Mouse (Mus musculus): ENCODE data around the gene Zdhhc13. TPM values are rescaled to one million over a fixed set of nuclear protein-coding genes. Genes with fewer than 3 reads are reported as not detected.
A peak's percentile ranks its signal among the peaks of the same experiment; 100 is the strongest.

The Zdhhc13 gene
- total RNA-seq, 2 experiments from 2014 or later: 35.8 to 50.2 TPM

DNA sequence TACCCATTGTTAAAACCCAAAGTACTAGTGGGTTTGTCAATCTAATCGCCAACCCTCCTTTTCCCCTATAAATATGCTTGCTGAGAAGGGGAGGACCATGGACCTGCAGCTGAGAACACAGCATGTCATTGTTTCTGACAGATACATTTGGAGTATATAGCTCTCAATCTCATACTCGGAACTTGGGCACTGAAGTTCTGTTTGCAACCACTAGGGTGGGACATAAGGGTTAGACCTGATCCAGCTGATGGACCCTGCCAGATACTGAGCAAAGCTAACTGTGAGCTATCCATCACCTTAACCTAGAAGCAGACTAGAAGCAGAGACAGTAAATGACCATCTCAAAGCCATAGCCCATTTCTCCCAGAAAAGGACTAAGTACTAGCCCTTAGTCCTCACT lies 49.6 kb downstream of the Zdhhc13 start:
- ATAC-seq (replicated peaks; ENCODE audit: poor library complexity, severe bottlenecking): peak; percentile 57

DNA sequence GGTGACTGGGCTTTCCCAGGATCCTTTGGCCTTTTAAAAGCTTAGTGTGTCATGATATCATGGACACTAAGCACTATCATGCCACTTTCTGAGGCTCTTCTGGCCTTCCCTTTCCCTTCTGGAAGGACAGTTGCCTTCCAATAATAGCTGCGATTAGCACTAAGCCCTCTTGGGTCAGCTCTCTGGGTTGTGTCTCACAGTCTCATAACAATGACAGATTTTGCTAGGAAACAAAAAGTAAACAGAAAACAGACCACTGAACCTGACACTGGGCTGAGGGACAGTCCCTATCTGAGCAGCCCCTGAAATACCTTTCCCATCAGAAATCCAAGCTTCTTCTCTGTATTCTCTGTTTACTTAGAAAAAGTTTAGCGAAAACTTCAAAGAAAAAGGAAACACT lies 51.7 kb downstream of the Zdhhc13 start:
- ATAC-seq (replicated peaks; ENCODE audit: poor library complexity, severe bottlenecking): no peak

DNA sequence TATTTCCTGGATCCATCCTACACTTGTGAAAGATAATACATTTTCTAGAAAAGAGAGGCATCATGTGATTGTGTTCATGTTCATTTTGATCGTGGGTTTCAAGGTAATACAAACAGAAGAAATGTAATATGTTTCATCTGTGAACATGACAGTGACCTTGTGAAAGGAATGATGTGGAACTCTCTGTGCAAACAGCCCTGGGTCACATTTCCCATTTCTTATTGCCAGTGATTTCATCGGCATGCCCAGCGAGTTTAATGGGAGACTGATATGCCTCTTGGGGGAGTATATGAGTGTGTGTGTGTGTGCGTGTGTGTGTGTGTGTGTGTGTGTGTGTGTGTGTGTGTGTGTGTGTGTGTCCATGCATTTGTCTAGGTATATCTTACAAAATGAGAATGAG lies 52.7 kb downstream of the Zdhhc13 start:
- ATAC-seq (replicated peaks; ENCODE audit: poor library complexity, severe bottlenecking): no peak

DNA sequence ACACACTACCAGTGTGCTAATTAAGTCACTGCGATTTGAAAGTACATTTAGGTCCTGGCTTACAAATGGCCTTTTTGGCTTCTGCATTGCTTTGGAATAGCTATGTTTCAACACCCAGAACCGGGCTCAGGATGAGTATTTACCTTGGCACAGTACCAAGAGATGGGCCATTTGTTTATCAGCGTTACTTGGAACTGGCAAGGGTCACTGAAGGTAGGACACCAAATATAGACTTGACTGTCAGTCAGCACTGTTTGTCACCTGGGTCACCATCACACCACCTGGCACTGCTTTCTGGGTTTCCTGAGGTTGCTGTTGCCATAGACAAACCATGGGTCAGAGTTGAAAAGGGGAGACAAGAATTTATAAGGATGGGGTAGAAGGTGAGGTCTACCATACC lies 53.5 kb downstream of the Zdhhc13 start:
- no peak for ATAC-seq (replicated peaks; ENCODE audit: poor library complexity, severe bottlenecking)

DNA sequence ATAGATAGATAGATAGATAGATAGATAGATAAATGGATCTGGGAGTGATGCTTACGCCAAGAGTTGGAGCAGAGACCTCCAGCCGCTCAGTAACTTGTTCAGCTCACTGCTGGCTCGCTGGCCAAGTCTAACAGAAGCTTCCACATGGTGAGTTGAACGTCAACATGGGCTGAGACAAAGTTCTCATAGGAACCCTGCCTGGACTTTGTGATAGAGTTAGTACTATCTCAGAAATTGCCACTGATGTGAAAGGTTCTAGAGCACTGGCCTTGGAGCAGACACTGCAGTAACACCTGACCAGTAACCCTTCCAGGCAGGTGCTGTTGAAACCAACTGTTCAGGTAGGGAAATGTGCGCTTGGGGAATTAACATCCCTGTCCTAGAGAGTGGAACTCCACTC lies 54.7 kb downstream of the Zdhhc13 start:
- ATAC-seq (replicated peaks; ENCODE audit: poor library complexity, severe bottlenecking): no peak

DNA sequence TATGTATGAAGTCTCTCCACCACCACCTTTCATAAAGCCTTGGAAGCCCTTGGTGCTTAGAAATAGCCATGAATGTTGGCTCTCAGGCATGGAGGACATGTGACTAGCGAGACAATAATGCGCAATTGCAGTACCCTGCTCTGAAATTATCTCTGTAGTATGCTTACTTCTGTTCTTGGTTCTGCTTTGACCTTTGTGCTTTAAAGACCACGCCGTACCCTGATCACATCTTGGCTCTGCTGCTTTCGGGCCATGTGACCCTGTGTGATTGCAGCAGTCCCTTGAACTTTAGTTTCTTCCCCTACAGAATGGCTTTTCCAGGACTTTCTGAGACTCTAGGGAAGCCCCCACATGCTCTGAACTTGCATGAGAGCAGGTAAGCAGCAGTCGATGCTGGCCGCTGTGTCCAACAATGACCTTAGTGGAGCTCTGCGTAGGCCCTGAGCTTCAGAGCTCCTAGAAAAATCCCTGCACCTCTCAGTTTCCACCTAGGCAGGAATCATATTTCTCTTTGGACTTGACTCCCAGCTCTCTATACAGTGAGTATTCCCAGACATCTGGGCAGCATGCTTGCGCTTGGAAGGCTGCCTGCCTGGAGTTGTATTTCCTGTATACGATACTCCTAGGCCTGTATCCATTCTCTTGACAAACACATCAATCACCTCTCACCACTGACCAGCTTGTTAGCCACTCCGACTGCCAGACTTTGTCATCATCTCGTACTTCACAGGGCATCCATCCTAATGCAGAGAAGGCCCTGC lies 56.6 kb downstream of the Zdhhc13 start:
- no peak for ATAC-seq (replicated peaks; ENCODE audit: poor library complexity, severe bottlenecking)

DNA sequence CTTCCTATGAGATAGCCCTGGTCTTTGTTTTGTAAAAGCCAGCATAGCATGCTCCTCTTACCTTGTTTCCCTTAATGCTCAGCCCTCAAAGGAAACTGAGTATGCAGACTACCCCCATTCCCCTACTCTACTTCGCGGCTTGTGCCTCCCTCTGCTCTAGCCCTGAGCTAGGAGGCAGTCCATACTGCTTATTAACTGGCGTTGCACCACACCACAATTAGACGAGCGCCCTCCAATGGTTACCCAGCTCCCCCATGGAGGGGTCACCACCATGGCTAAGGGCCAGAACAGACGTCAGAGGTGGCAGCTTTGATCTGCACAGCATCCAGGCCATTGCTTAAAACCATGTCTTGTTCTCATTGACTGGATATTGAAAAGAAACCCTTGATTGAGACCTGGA lies 58.0 kb downstream of the Zdhhc13 start:
- no peak for ATAC-seq (replicated peaks; ENCODE audit: poor library complexity, severe bottlenecking)

DNA sequence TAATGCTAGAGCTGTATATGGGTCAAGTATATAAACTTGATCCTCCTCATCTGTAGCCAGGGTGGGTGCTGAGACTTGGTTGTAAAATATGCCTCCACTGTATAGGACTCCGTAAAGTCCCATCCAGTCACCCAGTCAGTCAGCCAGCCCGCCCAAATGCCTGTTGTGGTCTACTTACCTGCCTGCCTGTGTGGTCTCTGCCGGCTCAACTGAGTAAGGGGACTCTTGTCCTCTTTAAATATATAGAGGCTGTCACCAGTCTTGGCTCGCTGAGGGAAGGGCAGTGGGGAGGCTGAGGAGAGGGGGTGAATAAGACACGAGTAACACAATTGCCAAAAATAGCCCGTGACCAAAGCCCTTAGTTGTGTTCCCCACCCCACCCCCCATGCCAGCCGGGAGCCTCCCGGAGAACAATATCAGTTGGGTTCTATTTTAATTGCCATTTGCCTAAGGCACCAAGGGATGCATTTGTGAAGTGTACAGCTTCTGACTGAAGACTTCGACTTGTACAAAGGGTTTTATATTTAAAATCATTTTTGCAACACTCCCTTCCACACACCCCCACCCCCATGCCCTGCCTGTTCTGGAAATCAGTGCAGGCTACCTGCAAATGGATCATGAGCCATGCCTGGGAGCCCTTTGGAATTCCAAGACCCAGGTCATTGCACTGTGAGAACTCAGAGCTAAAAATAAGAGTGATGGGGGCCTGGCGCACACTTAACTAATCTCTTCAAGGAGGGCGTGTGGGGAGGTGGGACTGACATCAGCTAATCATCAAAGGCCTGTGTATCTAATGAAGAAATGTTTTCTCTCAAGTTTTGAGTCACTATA lies 59.2 kb downstream of the Zdhhc13 start, which contains the start of gene Csrp3:
Gene Csrp3 (minus strand): TSS at position 214 of the 831 bp plus-strand sequence.
- ATAC-seq (replicated peaks; ENCODE audit: poor library complexity, severe bottlenecking): no peak

DNA sequence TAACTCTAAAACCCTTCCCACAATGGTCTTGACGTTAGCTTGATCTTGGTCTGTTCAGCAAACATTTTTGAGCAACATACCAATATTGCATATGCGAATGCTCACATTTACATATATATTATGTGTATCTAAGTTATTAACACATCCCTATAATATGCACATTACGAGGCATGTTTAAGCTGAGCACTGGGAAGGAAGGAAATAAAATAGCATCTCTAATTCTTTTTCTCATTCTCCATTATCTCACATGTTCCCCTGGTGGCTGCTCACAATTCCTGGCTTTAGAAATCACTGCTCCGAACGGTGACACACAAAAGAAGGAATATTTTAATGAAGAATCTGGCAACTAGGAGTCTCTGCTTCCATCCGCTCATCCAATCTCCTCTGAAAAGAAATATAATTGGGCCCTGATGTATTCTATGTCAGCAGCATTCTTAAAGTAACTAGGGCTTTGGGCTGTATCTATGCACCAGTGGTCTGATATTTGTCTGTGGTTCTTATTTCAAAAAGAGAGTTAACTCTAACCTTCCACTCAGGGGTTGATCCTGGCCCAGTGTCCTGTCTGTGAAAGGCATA lies 62.8 kb downstream of the Zdhhc13 start:
- ATAC-seq (replicated peaks; ENCODE audit: poor library complexity, severe bottlenecking): no peak

DNA sequence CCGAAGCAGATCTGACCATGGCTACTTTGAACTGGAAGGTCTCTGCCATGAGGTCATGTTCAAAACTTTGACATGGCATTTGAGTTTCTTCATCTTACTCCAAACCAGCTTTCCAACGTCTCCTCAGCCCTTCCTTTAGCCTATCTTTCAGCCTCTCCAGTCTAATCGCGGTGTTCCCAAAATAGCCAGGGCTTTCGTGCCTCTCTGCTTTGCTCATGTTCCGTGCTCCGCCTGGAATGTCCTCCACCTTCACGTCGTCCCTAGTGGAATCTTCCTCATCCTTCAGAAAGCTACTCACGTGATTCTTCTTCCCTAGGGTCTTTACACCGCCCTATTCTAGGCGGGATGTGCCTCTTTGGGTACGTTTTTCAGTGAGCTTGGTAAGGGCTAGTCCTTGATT lies 64.7 kb downstream of the Zdhhc13 start:
- no peak for ATAC-seq (replicated peaks; ENCODE audit: poor library complexity, severe bottlenecking)

DNA sequence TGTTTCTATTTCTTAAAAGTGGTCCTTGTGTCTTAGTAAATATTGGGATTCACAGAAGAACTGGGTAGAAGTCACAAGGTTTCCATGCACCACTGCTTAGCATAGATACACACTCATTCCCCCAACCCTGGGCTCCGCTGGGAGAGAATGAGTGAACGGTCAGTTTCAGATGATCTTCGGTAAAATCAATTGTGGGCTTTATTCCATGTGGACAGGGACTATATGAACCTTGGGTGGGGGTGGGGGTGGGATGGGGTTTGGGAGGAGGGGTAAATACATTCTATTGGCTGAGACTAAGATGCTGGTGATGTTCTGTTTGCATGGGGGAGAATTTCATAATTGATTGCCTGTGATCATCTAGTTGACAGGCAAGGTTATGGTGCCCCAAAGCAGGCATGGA lies 66.7 kb downstream of the Zdhhc13 start:
- no peak for ATAC-seq (replicated peaks; ENCODE audit: poor library complexity, severe bottlenecking)

DNA sequence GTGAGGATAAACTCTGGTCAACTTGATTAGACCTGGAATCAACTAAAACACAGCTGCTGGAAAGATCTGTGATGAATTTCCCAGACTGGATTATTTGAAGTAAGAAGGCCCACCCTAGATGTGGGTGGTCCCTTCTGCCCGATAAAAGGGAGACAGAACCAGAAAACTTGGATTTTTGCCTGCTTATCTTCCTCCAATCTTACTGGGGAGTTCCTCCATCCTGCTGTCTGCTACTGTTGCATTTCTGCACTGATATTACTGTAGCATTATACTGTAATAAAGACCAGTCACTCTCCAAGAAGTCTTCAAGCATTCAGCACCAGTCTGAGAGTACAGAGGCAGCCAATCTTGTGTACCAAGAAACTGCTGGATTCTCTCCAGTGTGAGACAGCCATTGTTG lies 69.5 kb downstream of the Zdhhc13 start:
- ATAC-seq (replicated peaks; ENCODE audit: poor library complexity, severe bottlenecking): no peak

DNA sequence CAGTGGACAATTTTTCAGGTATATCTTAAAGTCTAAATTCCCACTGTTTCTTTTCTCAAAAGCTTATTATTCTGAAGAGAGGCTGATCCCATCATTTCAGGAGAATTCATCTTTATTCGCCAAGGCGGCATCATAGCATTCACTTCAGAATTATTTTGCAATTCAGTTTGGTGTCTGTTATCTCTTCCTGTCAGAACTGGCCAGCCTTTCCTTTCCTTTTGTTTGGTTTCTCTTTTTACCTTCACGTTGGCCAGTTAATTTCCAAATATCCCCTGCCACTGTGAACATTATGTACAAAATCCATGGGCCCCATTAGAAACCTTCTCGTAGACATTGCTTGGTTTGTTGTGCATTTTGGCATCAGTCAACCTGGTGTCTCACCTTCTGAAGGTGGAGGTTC lies 70.6 kb downstream of the Zdhhc13 start:
- peak; percentile 55 for ATAC-seq (replicated peaks; ENCODE audit: poor library complexity, severe bottlenecking)

DNA sequence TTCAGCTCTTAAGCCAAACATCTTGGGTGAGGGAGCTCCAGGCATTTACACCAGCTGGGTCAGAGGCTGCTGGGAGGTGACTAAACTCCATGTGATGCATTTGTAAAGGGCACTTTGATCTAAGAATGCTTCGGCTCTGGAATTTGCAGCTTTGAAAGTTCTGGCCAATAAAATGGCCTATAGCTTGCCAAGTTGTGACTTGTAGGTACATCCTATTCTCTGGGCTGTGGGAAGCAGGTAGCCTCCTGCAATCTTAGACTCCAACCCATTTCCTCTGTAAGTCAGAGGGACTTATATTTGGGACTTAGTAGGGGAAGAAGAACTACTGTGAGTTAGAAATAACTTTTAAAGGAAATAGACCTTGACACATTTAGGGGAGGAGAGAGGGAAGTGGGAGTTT lies 72.1 kb downstream of the Zdhhc13 start:
- no peak for ATAC-seq (replicated peaks; ENCODE audit: poor library complexity, severe bottlenecking)

DNA sequence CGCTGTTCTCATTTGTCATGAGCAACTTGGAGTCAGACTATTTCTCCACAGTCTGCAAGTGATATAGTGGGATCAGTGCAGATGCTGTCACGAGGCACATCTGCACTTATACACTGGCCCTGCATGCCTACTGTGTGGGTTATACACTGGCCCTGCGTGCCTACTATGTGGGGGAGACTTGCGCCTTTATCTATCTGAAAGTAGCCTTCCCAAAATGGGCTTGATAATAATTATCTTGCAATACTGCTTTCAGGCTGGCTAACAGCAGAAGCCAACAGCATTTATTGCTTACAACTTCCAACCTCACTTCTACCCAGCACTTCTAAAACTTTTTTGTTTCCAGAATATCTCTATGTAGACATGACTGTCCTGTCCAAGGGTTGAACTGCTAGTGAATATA lies 73.0 kb downstream of the Zdhhc13 start:
- no peak for ATAC-seq (replicated peaks; ENCODE audit: poor library complexity, severe bottlenecking)

DNA sequence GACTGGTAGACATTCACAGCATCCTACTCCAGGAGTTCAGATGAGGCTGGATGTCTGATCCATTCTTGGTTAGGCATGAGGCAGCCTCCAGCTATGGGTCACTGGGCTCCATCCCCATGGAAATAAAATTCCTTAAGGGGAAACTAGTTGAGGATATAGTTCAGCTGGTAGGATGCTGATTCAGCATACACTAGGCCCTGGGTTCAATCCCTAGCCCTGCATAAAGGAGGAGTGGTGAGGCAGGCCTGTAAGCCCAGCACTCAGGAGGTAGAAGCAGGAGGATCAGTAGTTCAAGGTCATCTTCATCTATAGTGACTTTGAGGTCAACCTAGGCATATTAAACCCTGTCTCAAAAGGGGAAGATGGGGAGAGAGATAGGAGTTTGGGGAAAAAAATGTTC lies 75.4 kb downstream of the Zdhhc13 start:
- ATAC-seq (replicated peaks; ENCODE audit: poor library complexity, severe bottlenecking): no peak

DNA sequence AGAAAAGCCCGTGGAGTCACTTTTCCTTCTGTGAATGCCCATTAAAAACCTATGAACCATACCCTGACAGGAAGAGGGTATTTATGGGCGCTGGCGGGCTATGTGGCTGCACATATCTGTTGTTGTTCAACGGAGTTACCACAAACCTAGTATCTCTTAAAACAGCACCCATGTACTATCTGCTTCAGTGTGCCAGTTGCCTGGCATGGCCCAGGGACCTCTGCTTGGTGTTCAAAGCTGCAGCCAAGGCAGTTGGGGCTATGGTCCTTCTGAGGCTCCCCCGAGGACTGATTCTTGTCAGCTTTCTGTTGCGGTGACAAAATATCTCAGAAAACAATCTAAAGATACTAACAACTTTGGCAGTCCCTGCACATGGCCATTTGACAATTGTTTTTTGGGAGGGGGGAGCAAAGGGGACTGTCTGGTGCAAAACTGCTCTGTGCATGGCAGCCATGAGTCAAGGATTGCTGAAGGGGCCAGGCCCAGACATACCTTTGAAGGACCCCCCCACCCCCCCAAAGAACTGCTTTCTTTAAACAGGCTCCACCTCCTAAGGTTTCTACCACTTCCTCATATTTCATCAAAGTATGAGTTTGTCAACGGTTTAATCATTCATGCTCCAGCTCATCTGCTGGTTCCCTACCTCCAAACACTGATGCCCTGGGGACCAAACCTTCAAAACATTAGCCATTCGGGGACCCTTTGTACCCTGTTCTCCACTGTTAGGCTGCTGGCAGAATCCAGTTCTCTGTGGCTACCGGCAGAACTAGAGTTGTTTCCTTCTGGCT lies 76.1 kb downstream of the Zdhhc13 start:
- ATAC-seq (replicated peaks; ENCODE audit: poor library complexity, severe bottlenecking): peak; percentile 57

DNA sequence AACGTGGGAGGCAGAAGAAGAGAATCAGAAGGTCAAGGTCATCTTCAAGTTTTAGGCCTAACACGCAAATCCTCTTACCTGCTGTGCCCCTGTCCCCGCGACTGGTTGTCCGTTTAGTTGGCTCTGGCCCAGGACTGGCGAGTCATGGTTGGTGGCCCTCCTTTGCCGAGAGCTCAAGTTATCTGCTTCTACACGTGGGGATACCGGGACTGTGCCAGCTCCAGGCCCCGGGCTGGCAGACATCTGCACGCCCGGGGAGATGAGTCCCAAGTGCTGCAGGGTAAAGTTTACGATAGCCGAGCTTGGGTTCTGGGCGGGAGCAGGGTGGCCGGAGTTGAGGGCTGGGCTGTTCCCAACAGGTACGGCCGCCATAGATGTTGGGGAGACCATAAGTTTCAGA lies 78.8 kb downstream of the Zdhhc13 start:
- no peak for ATAC-seq (replicated peaks; ENCODE audit: poor library complexity, severe bottlenecking)

DNA sequence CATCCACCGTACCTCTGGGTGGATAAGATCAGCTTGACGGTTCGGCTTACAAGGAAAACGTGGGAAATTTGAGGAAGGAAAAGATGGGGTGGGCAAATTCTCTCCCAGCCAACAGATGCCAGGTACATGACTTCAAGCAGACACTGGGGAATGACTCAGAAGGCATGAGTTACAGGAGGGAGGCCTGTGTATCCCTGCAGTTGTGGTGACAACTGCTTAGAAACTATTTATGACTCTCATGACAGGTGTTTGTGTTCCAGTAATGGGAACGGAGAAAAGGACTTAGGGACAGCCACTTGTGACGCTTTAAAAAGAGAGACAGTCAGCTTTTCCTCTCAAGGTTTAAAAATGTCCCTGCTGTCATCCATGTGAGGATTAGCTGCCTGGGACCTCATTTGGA lies 81.3 kb downstream of the Zdhhc13 start:
- no peak for ATAC-seq (replicated peaks; ENCODE audit: poor library complexity, severe bottlenecking)

DNA sequence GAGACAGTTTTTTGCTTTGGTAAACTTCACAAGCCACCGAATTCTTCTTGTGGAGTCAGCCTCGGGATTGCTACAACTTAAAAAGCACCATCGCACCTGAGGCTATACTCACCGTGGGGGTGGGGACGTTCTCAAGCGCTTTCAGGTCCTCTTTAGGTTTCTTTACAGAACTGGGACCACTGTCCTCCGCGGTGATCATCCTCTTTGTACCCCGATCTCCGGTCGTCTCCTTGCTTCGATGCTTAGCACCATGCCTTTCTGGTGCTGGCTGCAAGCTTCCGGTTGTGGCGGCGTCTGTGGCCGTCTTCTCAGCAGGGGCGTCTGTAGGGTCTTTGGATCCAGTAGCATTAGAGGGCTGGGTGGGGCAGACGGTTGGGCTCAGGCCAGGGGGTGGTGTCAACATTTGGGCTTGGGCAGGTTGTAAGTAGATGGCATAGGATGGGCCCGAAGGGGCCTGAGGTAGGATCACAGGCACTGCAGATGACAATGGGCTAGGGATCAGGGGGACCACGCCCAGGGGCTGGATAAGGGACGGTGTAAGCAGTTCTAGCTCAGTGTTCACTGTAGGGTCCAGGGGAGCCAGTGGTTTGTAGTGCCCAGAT lies 81.9 kb downstream of the Zdhhc13 start:
- no peak for ATAC-seq (replicated peaks; ENCODE audit: poor library complexity, severe bottlenecking)
